Mouse (Mus musculus) large intestine, adult 2 months (tissue): Measurements from ENCODE around the gene Cacnb2. TPM values are rescaled to one million over a fixed set of nuclear protein-coding genes. Genes with fewer than 3 reads are reported as not detected.

Experiments
- DNase-seq: peaks from one replicate; pipeline ENCODE4 v3.0.0-alpha.2; 2012; ENCODE audit warnings: low read depth, low spot score
- WGBS: fragments of 180-500 bp; shearing (Covaris S2); methylation state at CpG from one replicate; pipeline ENCODE4 v1.1.7; 2018; 5-methylcytosine and 5-hydroxymethylcytosine counted together
- polyA plus RNA-seq: library from polyadenylated mRNA; depleted of rRNA; stranded (reverse); fragments of >200 nt; gene quantifications from 2 replicates; pipeline ENCODE4 v1.2.3, GENCODE M21; 2012; rRNA removed

Gene Cacnb2
- 1.7 TPM in 2 replicates for polyA plus RNA-seq

GRCm38 (mm10) chr2:14602788-14603187 is at the start of gene Cacnb2:
Gene Cacnb2 (plus strand): TSS chr2:14603088.
- 54% methylated on average over 3 of the region's 3 CpGs for WGBS
- no peak for DNase-seq

- no peak for DNase-seq
- WGBS: 38% methylated on average over 2 of the region's 2 CpGs
These were observed 34.9 kb upstream of the Cacnb2 start for GRCm38 (mm10) chr2:14568020-14568419.

- DNase-seq: no peak
These were observed 31.6 kb upstream of the Cacnb2 start for GRCm38 (mm10) chr2:14571300-14571699.

GRCm38 (mm10) chr2:14589541-14589940 is 13.3 kb upstream of the Cacnb2 start:
- DNase-seq: no peak
- 62% methylated on average over 4 of the region's 4 CpGs for WGBS

- DNase-seq: no peak
These were observed 4.9 kb upstream of the Cacnb2 start for GRCm38 (mm10) chr2:14597909-14598563.

- 1% methylated on average over 80 of the region's 83 CpGs for WGBS
These were observed 1.2 kb downstream of the Cacnb2 start for GRCm38 (mm10) chr2:14603784-14604781.

GRCm38 (mm10) chr2:14604791-14605190 is 1.9 kb downstream of the Cacnb2 start:
- 1% methylated on average over 22 of the region's 22 CpGs for WGBS
- DNase-seq: no peak

More at GRCm38 (mm10) chr2:14603784-14604781, 1.2 kb downstream of the Cacnb2 start:
- DNase-seq: no peak

- 15% methylated on average over 7 of the region's 7 CpGs for WGBS
- no peak for DNase-seq
These were observed 2.3 kb downstream of the Cacnb2 start for GRCm38 (mm10) chr2:14605207-14605606.

GRCm38 (mm10) chr2:14608606-14609005 is 5.7 kb downstream of the Cacnb2 start:
- no peak for DNase-seq
- 58% methylated on average over 4 of the region's 4 CpGs for WGBS

- WGBS: 62% methylated on average over 4 of the region's 4 CpGs
- no peak for DNase-seq
These were observed 9.8 kb downstream of the Cacnb2 start for GRCm38 (mm10) chr2:14612705-14613104.

GRCm38 (mm10) chr2:14616361-14616760 is 13.5 kb downstream of the Cacnb2 start:
- no peak for DNase-seq
- 82% methylated on average over 3 of the region's 3 CpGs for WGBS

GRCm38 (mm10) chr2:14620120-14620853 is 17.4 kb downstream of the Cacnb2 start:
- no peak for DNase-seq
- WGBS: 70% methylated on average over 6 of the region's 6 CpGs

- no peak for DNase-seq
These were observed 18.0 kb downstream of the Cacnb2 start for GRCm38 (mm10) chr2:14620891-14621290.

GRCm38 (mm10) chr2:14623820-14624219 is 20.9 kb downstream of the Cacnb2 start:
- DNase-seq: no peak
- WGBS: 90% methylated on average over 5 of the region's 5 CpGs

More at GRCm38 (mm10) chr2:14620891-14621290, 18.0 kb downstream of the Cacnb2 start:
- WGBS: 14% methylated on average over 4 of the region's 4 CpGs

- WGBS: 63% methylated on average over 9 of the region's 9 CpGs
- no peak for DNase-seq
These were observed 27.1 kb downstream of the Cacnb2 start for GRCm38 (mm10) chr2:14629814-14630492.

GRCm38 (mm10) chr2:14631590-14631989 is 28.7 kb downstream of the Cacnb2 start:
- no peak for DNase-seq

GRCm38 (mm10) chr2:14633202-14633601 is 30.3 kb downstream of the Cacnb2 start:
- WGBS: 91% methylated on average over 2 of the region's 2 CpGs
- DNase-seq: no peak

More at GRCm38 (mm10) chr2:14631590-14631989, 28.7 kb downstream of the Cacnb2 start:
- 67% methylated on average over 1 of the region's 1 CpGs for WGBS

GRCm38 (mm10) chr2:14639266-14639665 is 36.4 kb downstream of the Cacnb2 start:
- WGBS: 66% methylated on average over 4 of the region's 4 CpGs
- no peak for DNase-seq

GRCm38 (mm10) chr2:14639877-14640276 is 37.0 kb downstream of the Cacnb2 start:
- 85% methylated on average over 6 of the region's 6 CpGs for WGBS
- DNase-seq: no peak
